Mouse (Mus musculus): ENCODE measurements around the gene 2810408A11Rik. TPM values are rescaled to one million over a fixed set of nuclear protein-coding genes. Genes with fewer than 3 reads are reported as not detected.

2810408A11Rik gene
- polyA plus RNA-seq, 1 experiment from 2014 or later: 6.3 TPM

DNA sequence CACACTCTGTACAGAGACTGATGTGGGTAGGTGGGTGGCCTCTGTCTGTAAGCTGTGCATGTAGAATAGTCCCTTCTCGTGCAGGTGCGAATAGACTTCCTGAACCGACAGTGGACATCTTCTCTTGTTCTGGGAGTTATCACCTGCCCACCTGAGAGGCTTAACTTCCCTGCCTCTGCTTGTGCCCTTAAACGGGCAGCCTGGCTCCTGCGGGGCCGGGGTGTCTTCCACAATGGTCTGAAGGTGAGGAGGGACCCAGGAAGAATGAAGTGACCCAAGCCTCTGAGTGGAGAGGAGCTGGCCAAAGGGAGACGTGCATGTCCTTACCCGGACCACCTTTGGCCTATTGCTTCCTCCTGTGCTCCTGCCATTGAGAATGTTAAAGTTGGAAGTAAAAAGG lies 9.4 kb upstream of the 2810408A11Rik start:
- H3K36me3 ChIP-seq: peaks cover 87% of the 10 kb centered on the region
- H3K27me3 ChIP-seq (replicated peaks): no peaks in the 10 kb centered on the region
- ATAC-seq (ENCODE audit: low FRiP score): no peak
- no peaks in the 10 kb centered on the region for H3K9me3 ChIP-seq (replicated peaks)
- peaks cover 21% of the 10 kb centered on the region for H3K4me1 ChIP-seq
- no peak overlapping the region for H3K9ac ChIP-seq (replicated peaks)
- WGBS: 95% methylated on average over 8 of the region's 8 CpGs
- no peak overlapping the region for H3K27ac ChIP-seq (replicated peaks)
- no peak overlapping the region for H3K4me2 ChIP-seq
- no peak overlapping the region for H3K4me3 ChIP-seq (replicated peaks)

- H3K4me2 ChIP-seq: no peak overlapping the region
Measured at GRCm38 (mm10) chr11:69909174-69909573, 8.4 kb upstream of the 2810408A11Rik start.

DNA sequence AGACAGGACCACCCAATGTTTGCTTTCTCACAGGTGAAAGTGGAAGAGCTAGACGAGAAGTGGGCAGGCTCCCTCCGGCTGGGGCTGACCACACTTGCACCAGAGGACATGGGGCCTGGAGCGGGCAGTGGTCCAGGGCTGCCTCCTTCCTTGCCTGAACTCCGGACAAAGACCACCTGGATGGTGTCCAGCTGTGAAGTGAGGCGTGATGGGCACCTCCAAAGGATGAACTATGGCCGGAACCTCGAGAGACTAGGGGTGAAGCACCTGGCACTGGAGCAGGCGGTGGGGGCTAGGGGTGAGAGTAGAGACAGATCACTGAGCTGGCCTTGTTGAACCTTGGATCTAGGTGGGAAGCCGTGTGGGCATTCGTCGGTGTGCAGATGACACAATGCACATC lies 7.9 kb upstream of the 2810408A11Rik start:
- H3K36me3 ChIP-seq: peaks cover 97% of the 10 kb centered on the region
- 92% methylated on average over 11 of the region's 11 CpGs for WGBS
- ATAC-seq (ENCODE audit: low FRiP score): no peak
- H3K4me3 ChIP-seq (replicated peaks): no peak overlapping the region
- no peak overlapping the region for H3K9ac ChIP-seq (replicated peaks)
- no peak overlapping the region for H3K27ac ChIP-seq (replicated peaks)
- H3K4me2 ChIP-seq: no peak overlapping the region
- H3K4me1 ChIP-seq: peaks cover 10% of the 10 kb centered on the region
- H3K9me3 ChIP-seq (replicated peaks): no peaks in the 10 kb centered on the region
- H3K27me3 ChIP-seq (replicated peaks): no peaks in the 10 kb centered on the region

More at GRCm38 (mm10) chr11:69909174-69909573, 8.4 kb upstream of the 2810408A11Rik start:
- Histone ChIP-seq H3K27me3 (replicated peaks) (no peaks in the 10 kb centered on the region), H3K36me3 (peaks cover 92% of the 10 kb centered on the region), H3K9ac (replicated peaks) (no peak overlapping the region), H3K9me3 (replicated peaks) (no peaks in the 10 kb centered on the region), H3K4me3 (replicated peaks) (no peak overlapping the region), H3K4me1 (peaks cover 11% of the 10 kb centered on the region), H3K27ac (replicated peaks) (no peak overlapping the region)
- WGBS: 87% methylated on average over 5 of the region's 5 CpGs
- no peak for ATAC-seq (ENCODE audit: low FRiP score)

DNA sequence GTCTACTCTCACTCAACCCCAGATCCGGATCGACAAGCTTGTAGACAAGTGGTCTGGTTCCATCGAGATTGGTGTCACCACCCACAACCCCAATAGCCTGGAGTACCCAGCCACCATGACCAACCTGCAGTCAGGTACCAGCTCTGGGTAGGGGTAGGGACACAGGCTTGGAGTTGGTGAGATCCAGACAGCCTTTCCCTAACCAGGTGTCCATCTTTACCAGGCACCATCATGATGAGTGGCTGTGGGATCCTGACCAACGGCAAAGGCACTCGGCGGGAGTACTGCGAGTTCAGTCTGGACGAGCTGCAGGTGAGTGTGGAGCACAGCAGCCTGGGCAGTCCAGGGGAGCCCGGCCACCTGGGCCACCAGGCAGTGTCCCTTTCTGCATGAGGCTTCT lies 3.5 kb upstream of the 2810408A11Rik start:
- H3K4me3 ChIP-seq (replicated peaks): no peak overlapping the region
- no peak for ATAC-seq (ENCODE audit: low FRiP score)
- no peak overlapping the region for H3K9ac ChIP-seq (replicated peaks)
- H3K9me3 ChIP-seq (replicated peaks): no peaks in the 10 kb centered on the region
- no peaks in the 10 kb centered on the region for H3K27me3 ChIP-seq (replicated peaks)
- H3K27ac ChIP-seq (replicated peaks): no peak overlapping the region
- no peak overlapping the region for H3K4me2 ChIP-seq
- peaks cover 56% of the 10 kb centered on the region for H3K36me3 ChIP-seq
- peaks cover 24% of the 10 kb centered on the region for H3K4me1 ChIP-seq
- WGBS: 98% methylated on average over 9 of the region's 9 CpGs

- Histone ChIP-seq H3K27ac (replicated peaks) (no peak overlapping the region), H3K4me2 (peak overlapping the region; percentile 97), H3K4me1 (peaks cover 32% of the 10 kb centered on the region), H3K36me3 (peaks cover 42% of the 10 kb centered on the region), H3K9ac (replicated peaks) (peak overlapping the region; percentile 95; the same call in 1 of the 2 replicates), H3K9me3 (replicated peaks) (no peaks in the 10 kb centered on the region), H3K4me3 (replicated peaks) (peak overlapping the region; percentile 85), H3K27me3 (replicated peaks) (no peaks in the 10 kb centered on the region)
- ATAC-seq (ENCODE audit: low FRiP score): no peak
- WGBS: 93% methylated on average over 13 of the region's 13 CpGs
Measured at GRCm38 (mm10) chr11:69902972-69903371, 2.2 kb upstream of the 2810408A11Rik start.

DNA sequence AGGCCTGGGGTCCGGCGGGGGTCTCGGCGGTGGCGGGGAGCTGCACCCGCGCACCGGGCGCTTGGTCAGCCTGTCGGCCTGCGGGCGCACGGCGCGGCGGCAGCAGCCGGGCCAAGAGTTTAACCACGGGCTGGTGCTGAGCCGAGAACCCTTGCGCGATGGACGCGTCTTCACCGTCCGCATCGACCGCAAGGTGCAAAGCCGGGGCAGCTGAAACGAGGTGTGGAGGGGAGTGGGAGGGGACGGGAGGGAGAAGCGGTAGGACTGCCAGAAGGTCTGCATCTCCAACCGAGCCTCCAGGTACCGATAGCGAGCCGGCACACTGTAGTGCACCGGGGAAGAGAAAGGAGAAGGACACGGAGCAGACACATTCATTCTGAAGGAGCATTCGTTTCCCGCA lies 1.2 kb upstream of the 2810408A11Rik start:
- H3K36me3 ChIP-seq: peaks cover 33% of the 10 kb centered on the region
- WGBS: 1% methylated on average over 39 of the region's 39 CpGs

GRCm38 (mm10) chr11:69901406-69901846 lies 639 bp upstream of the 2810408A11Rik start:
- peak overlapping the region; percentile 95 for H3K9ac ChIP-seq (replicated peaks)
- peaks cover 32% of the 10 kb centered on the region for H3K4me1 ChIP-seq
- ATAC-seq (ENCODE audit: low FRiP score): peak; percentile 84
- H3K4me3 ChIP-seq (replicated peaks): peak overlapping the region; percentile 85
- under 1% methylated on average over 42 of the region's 42 CpGs for whole genome bisulfite sequencing
- peaks cover 27% of the 10 kb centered on the region for H3K36me3 ChIP-seq
- H3K4me2 ChIP-seq: peak overlapping the region; percentile 97
- H3K9me3 ChIP-seq (replicated peaks): no peaks in the 10 kb centered on the region
- H3K27me3 ChIP-seq (replicated peaks): no peaks in the 10 kb centered on the region
- H3K27ac ChIP-seq (replicated peaks): peak overlapping the region; percentile 96

More for the DNA sequence above, 1.2 kb upstream of the 2810408A11Rik start:
- Histone ChIP-seq H3K9ac (replicated peaks) (peak overlapping the region; percentile 95), H3K27ac (replicated peaks) (peak overlapping the region; percentile 96), H3K4me1 (peaks cover 32% of the 10 kb centered on the region), H3K4me3 (replicated peaks) (peak overlapping the region; percentile 85), H3K9me3 (replicated peaks) (no peaks in the 10 kb centered on the region), H3K27me3 (replicated peaks) (no peaks in the 10 kb centered on the region), H3K4me2 (peak overlapping the region; percentile 97)
- peak; percentile 0; the same call in 1 of the 2 replicates for ATAC-seq (ENCODE audit: low FRiP score)

DNA sequence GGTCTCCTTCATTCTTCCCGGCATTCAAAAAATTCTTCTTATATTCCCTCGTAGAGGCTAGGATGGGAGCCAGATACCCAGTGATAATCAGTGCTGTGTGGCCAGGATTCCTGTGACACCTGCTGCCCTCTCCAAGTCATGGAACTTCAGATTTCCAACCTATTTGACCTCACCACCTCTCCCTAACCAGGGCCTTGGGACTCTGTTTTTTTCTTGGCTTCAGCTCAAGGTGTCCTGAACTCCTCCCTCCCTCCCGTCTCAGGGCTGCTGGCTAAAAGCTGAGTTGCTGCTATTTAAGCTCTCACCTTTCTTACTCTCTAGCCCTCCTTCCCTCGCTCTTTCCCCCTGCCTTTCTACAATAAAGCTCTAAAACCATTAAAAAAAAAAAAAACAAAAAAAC lies 917 bp downstream of the 2810408A11Rik start:
- peaks cover 12% of the 10 kb centered on the region for H3K36me3 ChIP-seq
- ATAC-seq (ENCODE audit: low FRiP score): no peak
- H3K27ac ChIP-seq (replicated peaks): no peak overlapping the region; the same call in 1 of the 2 replicates
- peak overlapping the region; percentile 85 for H3K4me3 ChIP-seq (replicated peaks)
- H3K27me3 ChIP-seq (replicated peaks): no peaks in the 10 kb centered on the region
- no peaks in the 10 kb centered on the region for H3K9me3 ChIP-seq (replicated peaks)
- H3K9ac ChIP-seq (replicated peaks): peak overlapping the region; percentile 95
- H3K4me2 ChIP-seq: peak overlapping the region; percentile 97
- peaks cover 32% of the 10 kb centered on the region for H3K4me1 ChIP-seq
- 32% methylated on average over 4 of the region's 4 CpGs for WGBS

- Histone ChIP-seq H3K9ac (replicated peaks) (no peak within 1 kb of the TSS), H3K27me3 (replicated peaks) (no peaks in the 10 kb centered on the region), H3K9me3 (replicated peaks) (no peaks in the 10 kb centered on the region), H3K36me3 (no peaks in the 10 kb centered on the region), H3K4me1 (peaks cover 16% of the 10 kb centered on the region), H3K4me3 (replicated peaks) (no peak within 1 kb of the TSS), H3K4me2 (no peak within 1 kb of the TSS), H3K27ac (replicated peaks) (no peak within 1 kb of the TSS)
- 77% methylated on average over 4 of the region's 4 CpGs for WGBS
- no peak for ATAC-seq (ENCODE audit: low FRiP score)
Measured at GRCm38 (mm10) chr11:69895291-69895690, 5.5 kb downstream of the 2810408A11Rik start, which contains the start of gene Acap1. Gene Acap1 (minus strand): TSS chr11:69895539.

GRCm38 (mm10) chr11:69894671-69895070 lies 6.1 kb downstream of the 2810408A11Rik start:
- WGBS: 90% methylated on average over 5 of the region's 5 CpGs
- Histone ChIP-seq H3K27ac (replicated peaks) (no peak overlapping the region), H3K9me3 (replicated peaks) (no peaks in the 10 kb centered on the region), H3K36me3 (no peaks in the 10 kb centered on the region), H3K4me3 (replicated peaks) (no peak overlapping the region), H3K27me3 (replicated peaks) (no peaks in the 10 kb centered on the region), H3K9ac (replicated peaks) (no peak overlapping the region), H3K4me1 (peaks cover 12% of the 10 kb centered on the region), H3K4me2 (no peak overlapping the region)
- ATAC-seq (ENCODE audit: low FRiP score): no peak

- Histone ChIP-seq H3K36me3 (no peaks in the 10 kb centered on the region), H3K27me3 (replicated peaks) (no peaks in the 10 kb centered on the region), H3K4me3 (replicated peaks) (no peak overlapping the region), H3K27ac (replicated peaks) (no peak overlapping the region), H3K4me2 (no peak overlapping the region), H3K4me1 (no peaks in the 10 kb centered on the region), H3K9me3 (replicated peaks) (no peaks in the 10 kb centered on the region), H3K9ac (replicated peaks) (no peak overlapping the region)
- no peak for ATAC-seq (ENCODE audit: low FRiP score)
- 68% methylated on average over 4 of the region's 4 CpGs for WGBS
Measured at GRCm38 (mm10) chr11:69891482-69891881, 9.3 kb downstream of the 2810408A11Rik start.

DNA sequence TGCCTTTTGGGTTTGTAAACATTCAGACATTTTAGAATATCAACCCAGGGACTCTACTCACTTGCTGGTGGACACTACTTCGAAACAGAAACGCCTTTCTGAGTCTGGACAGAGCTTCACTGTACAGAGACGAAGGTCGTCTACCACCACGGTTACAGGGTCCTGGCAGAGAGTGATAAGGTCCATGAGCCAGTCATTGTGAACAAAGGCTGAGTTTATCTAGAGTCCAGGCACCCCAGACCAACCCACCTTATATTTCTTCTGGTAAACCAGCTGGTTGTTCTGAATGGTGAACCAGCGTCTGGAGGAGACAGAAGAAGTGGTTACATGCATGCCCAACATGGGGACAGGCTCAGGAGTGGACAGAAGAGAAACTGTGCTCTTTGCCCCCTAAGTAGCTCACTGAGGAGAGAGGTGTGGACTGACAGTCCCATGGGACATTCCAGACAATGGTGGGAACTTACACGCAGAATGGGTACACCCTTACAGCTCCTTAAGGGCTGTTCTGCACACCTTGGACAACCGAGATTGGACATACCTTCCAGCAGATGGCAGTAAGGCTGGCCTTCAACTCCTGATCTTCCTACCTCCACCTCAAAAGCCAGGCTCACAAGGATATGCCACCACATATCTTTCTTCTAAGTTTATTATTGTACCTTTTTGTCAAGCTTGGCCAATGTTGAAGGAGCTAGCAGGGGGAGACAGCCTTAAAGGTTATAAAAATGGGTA lies 13.7 kb downstream of the 2810408A11Rik start:
- Histone ChIP-seq H3K9ac (replicated peaks) (no peak overlapping the region), H3K4me3 (replicated peaks) (no peak overlapping the region), H3K4me2 (no peak overlapping the region), H3K27me3 (replicated peaks) (no peaks in the 10 kb centered on the region; the same call in 1 of the 2 replicates), H3K4me1 (no peaks in the 10 kb centered on the region), H3K27ac (replicated peaks) (no peak overlapping the region), H3K9me3 (replicated peaks) (no peaks in the 10 kb centered on the region), H3K36me3 (no peaks in the 10 kb centered on the region)
- no peak for ATAC-seq (ENCODE audit: low FRiP score)
- 77% methylated on average over 8 of the region's 8 CpGs for WGBS

Data from neural tube, embryonic 15.5 days (tissue).